Mouse (Mus musculus): ENCODE measurements around the gene Ist1. TPM values are rescaled to one million over a fixed set of nuclear protein-coding genes. Genes with fewer than 3 reads are reported as not detected.
A peak's percentile ranks its signal among the peaks of the same experiment; 100 is the strongest.

Ist1 gene
- total RNA-seq, 1 experiment: 28.5 TPM

DNA sequence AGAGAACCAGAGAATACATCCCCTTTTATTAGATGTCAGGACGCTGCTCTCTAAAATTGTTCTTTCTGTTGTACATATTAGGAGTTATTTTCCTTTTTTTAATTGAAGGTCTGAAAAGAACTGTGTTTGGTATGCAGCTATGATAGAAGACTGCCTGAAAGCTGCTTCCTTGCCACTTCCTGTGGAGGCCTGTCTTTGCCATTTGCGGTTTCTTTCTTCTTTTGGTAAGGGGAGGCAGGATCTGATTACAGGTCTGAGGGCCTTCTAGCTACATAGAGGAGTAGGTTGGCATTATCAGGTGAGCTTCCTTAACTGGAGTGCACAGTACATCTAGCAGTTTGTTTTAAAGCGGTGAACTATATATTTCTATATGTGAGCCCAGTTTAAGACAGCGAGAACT is 14.9 kb upstream of the Ist1 start:
- Histone ChIP-seq H3K9ac (ENCODE audit: insufficient read depth, low read depth, low read length, poor library complexity, severe bottlenecking) (no peak overlapping the region), H3K4me1 (ENCODE audit: control insufficient read depth in 2 of 2, insufficient read depth in 2 of 2, low read length in 2 of 2, poor library complexity in 1 of 2) (peaks cover 0 to 5% of the 10 kb centered on the region in 2 experiments; a peak in 2 of 4 replicates), H3K4me3 (ENCODE audit: insufficient read depth in 1 of 2, low read depth in 1 of 2, low read length in 2 of 2, poor library complexity in 1 of 2, severe bottlenecking in 1 of 2) (no peak overlapping the region), H3K27ac (ENCODE audit: insufficient read depth, low read depth, low read length, poor library complexity, severe bottlenecking) (no peak overlapping the region), H3K36me3 (ENCODE audit: control insufficient read depth, insufficient read depth, low read length, poor library complexity, severe bottlenecking) (peaks cover 7% of the 10 kb centered on the region), H3K9me3 (ENCODE audit: control insufficient read depth, insufficient read depth, low read depth, low read length) (no peaks in the 10 kb centered on the region)
- no peak for DNase-seq (ENCODE audit: low read depth, low spot score)
- in situ Hi-C loops (cut with MboI; ENCODE audit: low sequenced_read_pairs in 2 of 2, unreplicated experiment in 2 of 2): no loop called here
- TF ChIP-seq MAFK (IDR thresholded peaks at IDR 0.05; ENCODE audit: insufficient read depth, low read depth, low read length): no peak
- no peak for TF ChIP-seq ZC3H11A (IDR thresholded peaks at IDR 0.05; ENCODE audit: borderline replicate concordance, low read depth, low read length)
- no peak for TF ChIP-seq CHD2 (IDR thresholded peaks at IDR 0.05; ENCODE audit: low read depth, low read length)
- no peak for TF ChIP-seq ZNF384 (IDR thresholded peaks at IDR 0.05; ENCODE audit: low read depth, low read length)
- no peak for TF ChIP-seq HCFC1 (IDR thresholded peaks at IDR 0.05; ENCODE audit: borderline replicate concordance, insufficient read depth, low read length)

DNA sequence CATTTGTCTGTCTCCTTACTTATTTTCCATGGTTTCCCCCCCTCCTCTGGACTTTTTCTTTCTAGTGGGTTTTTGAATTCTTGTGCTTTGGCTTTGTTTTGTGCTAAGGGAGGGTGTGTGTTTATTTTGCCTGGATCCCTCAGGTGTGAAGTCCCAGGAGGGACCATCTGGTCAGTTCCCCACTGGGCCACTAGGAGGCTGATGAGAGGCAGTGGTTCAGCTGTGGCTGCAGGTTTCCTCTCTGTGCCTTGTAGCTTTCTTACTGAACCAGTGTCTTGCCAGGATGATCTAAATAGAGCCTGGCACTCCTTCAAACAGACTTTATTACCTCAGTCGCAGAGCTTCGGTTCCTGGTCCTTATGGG is 13.8 kb upstream of the Ist1 start:
- H3K4me1 ChIP-seq (ENCODE audit: control insufficient read depth in 2 of 2, insufficient read depth in 2 of 2, low read length in 2 of 2, poor library complexity in 1 of 2): peaks cover 0 to 5% of the 10 kb centered on the region in 2 experiments; a peak in 2 of 4 replicates
- no peak overlapping the region for H3K27ac ChIP-seq (ENCODE audit: insufficient read depth, low read depth, low read length, poor library complexity, severe bottlenecking)
- peak; percentile 74 for DNase-seq (ENCODE audit: low read depth, low spot score)
- TF ChIP-seq ZNF384 (IDR thresholded peaks at IDR 0.05; ENCODE audit: low read depth, low read length) (no peak), ZC3H11A (IDR thresholded peaks at IDR 0.05; ENCODE audit: borderline replicate concordance, low read depth, low read length) (peak; percentile 28; the same call in 1 of the 2 replicates)
- in situ Hi-C loops (cut with MboI; ENCODE audit: low sequenced_read_pairs in 2 of 2, unreplicated experiment in 2 of 2): no loop called here
- H3K9ac ChIP-seq (ENCODE audit: insufficient read depth, low read depth, low read length, poor library complexity, severe bottlenecking): no peak overlapping the region
- no peaks in the 10 kb centered on the region for H3K9me3 ChIP-seq (ENCODE audit: control insufficient read depth, insufficient read depth, low read depth, low read length)
- no peak overlapping the region; a peak in 1 of 4 replicates for H3K4me3 ChIP-seq (ENCODE audit: insufficient read depth in 1 of 2, low read depth in 1 of 2, low read length in 2 of 2, poor library complexity in 1 of 2, severe bottlenecking in 1 of 2)
- H3K36me3 ChIP-seq (ENCODE audit: control insufficient read depth, insufficient read depth, low read length, poor library complexity, severe bottlenecking): peaks cover 5% of the 10 kb centered on the region

DNA sequence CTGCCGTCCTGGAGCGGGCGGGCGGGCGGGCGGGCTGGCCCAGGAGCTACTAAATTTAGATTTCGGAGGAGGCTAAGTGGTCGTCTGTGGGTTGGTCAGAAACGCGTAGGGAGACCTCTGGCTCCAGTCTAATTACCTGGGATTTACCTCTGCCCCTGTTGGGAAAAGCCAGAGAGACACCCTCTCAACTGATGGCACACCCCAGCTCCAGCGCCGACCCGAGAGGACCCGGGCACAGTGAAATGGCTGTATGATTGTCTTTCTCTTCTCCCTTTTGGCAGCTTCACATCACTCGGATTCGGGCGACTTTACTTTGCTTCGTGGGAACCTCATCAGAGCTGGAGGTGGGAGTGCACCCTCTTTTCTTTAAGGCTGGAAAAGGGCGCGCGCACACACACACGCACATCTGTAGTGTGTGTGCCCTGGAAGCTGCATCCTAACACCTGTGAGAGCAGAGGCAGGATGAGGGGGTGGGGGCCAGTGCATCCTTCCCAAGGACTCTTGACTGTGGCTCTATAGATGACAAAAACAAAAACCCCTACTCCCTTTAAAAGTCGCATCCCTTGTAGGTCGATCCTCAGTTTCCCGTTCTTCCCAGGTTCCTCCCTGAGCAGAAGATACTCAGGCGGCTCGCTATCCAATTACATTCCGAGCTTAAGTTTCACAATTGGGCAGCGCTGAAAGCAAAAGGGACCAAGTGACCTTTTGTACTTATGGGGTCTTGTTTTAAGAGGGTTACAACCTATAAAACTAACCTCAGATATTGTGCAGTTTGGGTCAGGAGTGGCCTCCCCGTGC is 13.2 kb upstream of the Ist1 start:
- in situ Hi-C loops (cut with MboI; ENCODE audit: low sequenced_read_pairs in 2 of 2, unreplicated experiment in 2 of 2): no loop called here
- DNase-seq (ENCODE audit: low read depth, low spot score): peak; percentile 20
- TF ChIP-seq MAFK (IDR thresholded peaks at IDR 0.05; ENCODE audit: insufficient read depth, low read depth, low read length) (no peak), ZC3H11A (IDR thresholded peaks at IDR 0.05; ENCODE audit: borderline replicate concordance, low read depth, low read length) (no peak), ZNF384 (IDR thresholded peaks at IDR 0.05; ENCODE audit: low read depth, low read length) (no peak), HCFC1 (IDR thresholded peaks at IDR 0.05; ENCODE audit: borderline replicate concordance, insufficient read depth, low read length) (no peak), CHD2 (IDR thresholded peaks at IDR 0.05; ENCODE audit: low read depth, low read length) (no peak)

DNA sequence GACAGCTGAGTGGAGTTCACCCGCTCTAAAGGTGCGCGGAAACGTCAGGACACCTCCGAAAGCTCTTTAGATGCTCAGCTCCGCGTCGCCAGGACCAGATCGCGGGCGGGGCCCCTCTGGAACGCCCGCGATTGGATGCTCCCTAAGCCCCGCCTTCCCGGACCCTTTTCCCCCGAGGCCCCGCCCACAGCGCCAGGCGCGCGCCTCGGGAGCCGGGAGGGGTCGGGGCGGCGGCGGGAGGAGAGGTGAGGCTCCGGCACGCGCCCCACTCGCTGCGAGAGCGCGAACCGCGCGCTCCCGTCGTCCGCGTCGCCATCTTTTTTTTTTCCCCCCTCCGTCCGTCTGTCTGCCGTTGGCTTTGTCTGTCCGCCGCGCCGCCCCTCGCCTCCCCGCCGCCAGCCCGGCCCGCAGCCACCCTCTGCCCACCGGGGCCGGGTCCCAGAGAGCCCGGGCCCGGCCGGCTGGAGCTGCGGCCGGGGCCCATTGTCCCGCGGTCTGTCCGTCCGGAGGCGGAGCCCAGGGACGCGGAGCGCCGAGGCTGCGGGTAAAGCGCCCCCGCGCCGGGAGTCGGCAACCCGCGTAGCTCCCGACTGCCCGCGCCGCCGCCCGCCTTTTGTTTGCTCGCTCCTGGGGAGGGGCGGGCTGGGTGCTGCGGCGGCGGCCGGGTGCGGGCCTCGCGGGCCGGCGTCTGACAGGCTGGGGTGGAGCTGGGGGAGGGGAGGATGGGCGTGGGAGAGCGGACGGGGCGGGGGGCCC is 12.4 kb upstream of the Ist1 start, which contains the start of gene Zfp821:
Gene Zfp821, plus strand, starts transcription at position 227 of the 756 bp plus-strand sequence.
- H3K27ac ChIP-seq (ENCODE audit: insufficient read depth, low read depth, low read length, poor library complexity, severe bottlenecking): no peak within 1 kb of the TSS

More for the DNA sequence above, 13.2 kb upstream of the Ist1 start:
- Histone ChIP-seq H3K27ac (ENCODE audit: insufficient read depth, low read depth, low read length, poor library complexity, severe bottlenecking) (no peak overlapping the region), H3K9ac (ENCODE audit: insufficient read depth, low read depth, low read length, poor library complexity, severe bottlenecking) (peak overlapping the region; percentile 33; the same call in 1 of the 2 replicates), H3K4me3 (ENCODE audit: insufficient read depth in 1 of 2, low read depth in 1 of 2, low read length in 2 of 2, poor library complexity in 1 of 2, severe bottlenecking in 1 of 2) (peak overlapping the region; percentile 87 to 98), H3K36me3 (ENCODE audit: control insufficient read depth, insufficient read depth, low read length, poor library complexity, severe bottlenecking) (peaks cover 5% of the 10 kb centered on the region), H3K9me3 (ENCODE audit: control insufficient read depth, insufficient read depth, low read depth, low read length) (no peaks in the 10 kb centered on the region), H3K4me1 (ENCODE audit: control insufficient read depth in 2 of 2, insufficient read depth in 2 of 2, low read length in 2 of 2, poor library complexity in 1 of 2) (peaks cover 0 to 5% of the 10 kb centered on the region in 2 experiments; a peak in 2 of 4 replicates)

More for the DNA sequence above, 12.4 kb upstream of the Ist1 start, which contains the start of gene Zfp821:
- peak within 1 kb of the TSS; percentile 87 to 98 for H3K4me3 ChIP-seq (ENCODE audit: insufficient read depth in 1 of 2, low read depth in 1 of 2, low read length in 2 of 2, poor library complexity in 1 of 2, severe bottlenecking in 1 of 2)
- TF ChIP-seq MAFK (IDR thresholded peaks at IDR 0.05; ENCODE audit: insufficient read depth, low read depth, low read length) (no peak), CHD2 (IDR thresholded peaks at IDR 0.05; ENCODE audit: low read depth, low read length) (no peak), HCFC1 (IDR thresholded peaks at IDR 0.05; ENCODE audit: borderline replicate concordance, insufficient read depth, low read length) (no peak), ZC3H11A (IDR thresholded peaks at IDR 0.05; ENCODE audit: borderline replicate concordance, low read depth, low read length) (no peak), ZNF384 (IDR thresholded peaks at IDR 0.05; ENCODE audit: low read depth, low read length) (no peak)
- H3K9ac ChIP-seq (ENCODE audit: insufficient read depth, low read depth, low read length, poor library complexity, severe bottlenecking): peak within 1 kb of the TSS; percentile 79
- peaks cover 0 to 5% of the 10 kb centered on the region in 2 experiments; a peak in 2 of 4 replicates for H3K4me1 ChIP-seq (ENCODE audit: control insufficient read depth in 2 of 2, insufficient read depth in 2 of 2, low read length in 2 of 2, poor library complexity in 1 of 2)
- peak; percentile 91 for DNase-seq (ENCODE audit: low read depth, low spot score)
- H3K9me3 ChIP-seq (ENCODE audit: control insufficient read depth, insufficient read depth, low read depth, low read length): no peaks in the 10 kb centered on the region
- H3K36me3 ChIP-seq (ENCODE audit: control insufficient read depth, insufficient read depth, low read length, poor library complexity, severe bottlenecking): peaks cover 5% of the 10 kb centered on the region
- in situ Hi-C loops (cut with MboI; ENCODE audit: low sequenced_read_pairs in 2 of 2, unreplicated experiment in 2 of 2): no loop called here

Measured in ES-E14 (cell line).